ENCODE assay signal across 47 mouse cellular contexts in genomic region chr9:20210812-20211211, GRCm38 (mm10). TPM values are rescaled to one million over a fixed set of nuclear protein-coding genes. Genes with fewer than 3 reads are reported as not detected.
"Had no signal": no experiment of that assay in that cellular context is flagged by ENCODE, and none has a peak within 500 bp of the region (broad histone marks: within the 10 kb centered on the region; RNA-seq: fewer than 3 reads in every experiment).

No protein-coding gene starts in this region.

- H3K4me1 ChIP-seq: limb, embryonic 10.5 days; limb, embryonic 12.5 days; limb, embryonic 13.5 days; limb, embryonic 15.5 days; liver, embryonic 12.5 days; liver, embryonic 13.5 days; liver, embryonic 15.5 days; lung, embryonic 15.5 days; megakaryocyte, embryonic 14.5 days; midbrain, embryonic 10.5 days; midbrain, embryonic 12.5 days; midbrain, embryonic 13.5 days; midbrain, embryonic 15.5 days; neural tube, embryonic 12.5 days had no signal

- H3K4me3 ChIP-seq: limb, embryonic 10.5 days; limb, embryonic 12.5 days; limb, embryonic 13.5 days; limb, embryonic 15.5 days; liver, embryonic 12.5 days; liver, embryonic 13.5 days; liver, embryonic 15.5 days; lung, embryonic 15.5 days; megakaryocyte, embryonic 14.5 days; midbrain, embryonic 10.5 days; midbrain, embryonic 12.5 days; midbrain, embryonic 13.5 days; midbrain, embryonic 15.5 days; myocyte; neural tube, embryonic 12.5 days had no signal

- H3K27me3 ChIP-seq: limb, embryonic 12.5 days; limb, embryonic 13.5 days; limb, embryonic 15.5 days; liver, embryonic 12.5 days; liver, embryonic 13.5 days; liver, embryonic 15.5 days; lung, embryonic 15.5 days; megakaryocyte, embryonic 14.5 days; midbrain, embryonic 12.5 days; midbrain, embryonic 13.5 days; midbrain, embryonic 15.5 days; neural tube, embryonic 12.5 days had no signal

- H3K9ac ChIP-seq: limb, embryonic 12.5 days; limb, embryonic 13.5 days; limb, embryonic 15.5 days; liver, embryonic 12.5 days; liver, embryonic 13.5 days; liver, embryonic 14.5 days; liver, embryonic 15.5 days; liver, postnatal 0 days; lung, embryonic 14.5 days; lung, embryonic 15.5 days; midbrain, embryonic 12.5 days; midbrain, embryonic 13.5 days; midbrain, embryonic 15.5 days; neural tube, embryonic 12.5 days had no signal

- DNase-seq: left cerebral cortex, postnatal 4 days; liver; liver, embryonic 13.5 days; liver, postnatal 0 days; lung, adult 18-20 months; lung, adult 2 months; lung, embryonic 14.5 days; lung, postnatal 10 days; lung, postnatal 14 days; lung, postnatal 36 days; lung, postnatal 4 days; midbrain, embryonic 14.5 days had no signal

- H3K36me3 ChIP-seq: limb, embryonic 10.5 days; limb, embryonic 12.5 days; limb, embryonic 13.5 days; limb, embryonic 15.5 days; liver, embryonic 12.5 days; liver, embryonic 13.5 days; liver, embryonic 15.5 days; lung, embryonic 15.5 days; midbrain, embryonic 10.5 days; midbrain, embryonic 12.5 days; midbrain, embryonic 13.5 days; midbrain, embryonic 15.5 days; neural tube, embryonic 12.5 days had no signal

- H3K27ac ChIP-seq: limb, embryonic 10.5 days; limb, embryonic 12.5 days; limb, embryonic 13.5 days; limb, embryonic 15.5 days; liver, embryonic 12.5 days; liver, embryonic 13.5 days; liver, embryonic 14.5 days; liver, embryonic 15.5 days; lung, embryonic 15.5 days; macrophage; midbrain, embryonic 10.5 days; midbrain, embryonic 12.5 days; midbrain, embryonic 13.5 days; midbrain, embryonic 15.5 days; neural tube, embryonic 12.5 days had no signal

- H3K9me3 ChIP-seq: limb, embryonic 10.5 days; limb, embryonic 12.5 days; limb, embryonic 15.5 days; liver, embryonic 12.5 days; liver, embryonic 15.5 days; lung, embryonic 15.5 days; megakaryocyte, embryonic 14.5 days had no signal

RNA-seq across cellular contexts. Expression of gene Olfr871, which starts 1.2 kb away (rescaled TPM):
- total RNA-seq: left cerebral cortex, postnatal 10 days; left cerebral cortex, postnatal 14 days; left cerebral cortex, postnatal 25 days; left cerebral cortex, postnatal 36 days; left cerebral cortex, postnatal 4 days; liver, adult 2 months; megakaryocyte progenitor cell, adult 5-6 weeks; megakaryocyte, adult 5-6 weeks; megakaryocyte-erythroid progenitor cell, adult 5-6 weeks; midbrain, postnatal 0 days; monocyte, adult 5-6 weeks had no signal
- polyA plus RNA-seq: limb, embryonic 10.5 days; limb, embryonic 11.5 days; limb, embryonic 12.5 days; limb, embryonic 13.5 days; limb, embryonic 14.5 days; limb, embryonic 15.5 days; liver, adult 2 months; liver, embryonic 11.5 days; liver, embryonic 12.5 days; liver, embryonic 13.5 days; liver, embryonic 14.5 days; liver, embryonic 15.5 days; liver, embryonic 16.5 days; liver, postnatal 0 days; lung, adult 2 months; lung, embryonic 14.5 days; lung, embryonic 15.5 days; lung, embryonic 16.5 days; lung, postnatal 0 days; macrophage; midbrain, embryonic 10.5 days; midbrain, embryonic 11.5 days; midbrain, embryonic 12.5 days; midbrain, embryonic 13.5 days; midbrain, embryonic 14.5 days; midbrain, embryonic 15.5 days; midbrain, embryonic 16.5 days; midbrain, postnatal 0 days; myocyte; neural tube, embryonic 11.5 days; neural tube, embryonic 12.5 days had no signal

RNA-seq across cellular contexts. Expression of gene Olfr872, which starts 26.1 kb away (rescaled TPM):
- total RNA-seq: left cerebral cortex, postnatal 10 days; left cerebral cortex, postnatal 14 days; left cerebral cortex, postnatal 25 days; left cerebral cortex, postnatal 36 days; left cerebral cortex, postnatal 4 days; liver, adult 2 months; megakaryocyte progenitor cell, adult 5-6 weeks; megakaryocyte, adult 5-6 weeks; megakaryocyte-erythroid progenitor cell, adult 5-6 weeks; midbrain, postnatal 0 days; monocyte, adult 5-6 weeks had no signal
- polyA plus RNA-seq: limb, embryonic 10.5 days; limb, embryonic 11.5 days; limb, embryonic 12.5 days; limb, embryonic 13.5 days; limb, embryonic 14.5 days; limb, embryonic 15.5 days; liver, adult 2 months; liver, embryonic 11.5 days; liver, embryonic 12.5 days; liver, embryonic 13.5 days; liver, embryonic 14.5 days; liver, embryonic 15.5 days; liver, embryonic 16.5 days; liver, postnatal 0 days; lung, adult 2 months; lung, embryonic 14.5 days; lung, embryonic 15.5 days; lung, embryonic 16.5 days; lung, postnatal 0 days; macrophage; midbrain, embryonic 10.5 days; midbrain, embryonic 11.5 days; midbrain, embryonic 12.5 days; midbrain, embryonic 13.5 days; midbrain, embryonic 14.5 days; midbrain, embryonic 15.5 days; midbrain, embryonic 16.5 days; midbrain, postnatal 0 days; myocyte; neural tube, embryonic 11.5 days; neural tube, embryonic 12.5 days had no signal

RNA-seq across cellular contexts. Expression of gene Olfr870, which starts 37.0 kb away (rescaled TPM):
- total RNA-seq: left cerebral cortex, postnatal 10 days; left cerebral cortex, postnatal 14 days; left cerebral cortex, postnatal 25 days; left cerebral cortex, postnatal 36 days; left cerebral cortex, postnatal 4 days; liver, adult 2 months; megakaryocyte progenitor cell, adult 5-6 weeks; megakaryocyte, adult 5-6 weeks; megakaryocyte-erythroid progenitor cell, adult 5-6 weeks; midbrain, postnatal 0 days; monocyte, adult 5-6 weeks had no signal
- polyA plus RNA-seq: limb, embryonic 10.5 days; limb, embryonic 11.5 days; limb, embryonic 12.5 days; limb, embryonic 13.5 days; limb, embryonic 14.5 days; limb, embryonic 15.5 days; liver, adult 2 months; liver, embryonic 11.5 days; liver, embryonic 12.5 days; liver, embryonic 13.5 days; liver, embryonic 14.5 days; liver, embryonic 15.5 days; liver, embryonic 16.5 days; liver, postnatal 0 days; lung, adult 2 months; lung, embryonic 14.5 days; lung, embryonic 15.5 days; lung, embryonic 16.5 days; lung, postnatal 0 days; macrophage; midbrain, embryonic 10.5 days; midbrain, embryonic 11.5 days; midbrain, embryonic 12.5 days; midbrain, embryonic 13.5 days; midbrain, embryonic 14.5 days; midbrain, embryonic 15.5 days; midbrain, embryonic 16.5 days; midbrain, postnatal 0 days; myocyte; neural tube, embryonic 11.5 days; neural tube, embryonic 12.5 days had no signal
